ENCODE assay signal across 27 mouse cellular contexts in genomic region chr11:96172511-96173287, GRCm38 (mm10). TPM values are rescaled to one million over a fixed set of nuclear protein-coding genes. Genes with fewer than 3 reads are reported as not detected.
DNase-seq lines count a peak whose midpoint lies in the region; ATAC-seq and TF ChIP-seq lines count a peak whose summit lies in the region.
"Had no signal": no experiment of that assay in that cellular context is flagged by ENCODE, and none has a peak within 500 bp of the region (broad histone marks: within the 10 kb centered on the region; RNA-seq: fewer than 3 reads in every experiment).

No protein-coding gene starts in this region.

- no peaks in the 10 kb centered on the region for H3K36me3 ChIP-seq in kidney, embryonic 15.5 days
- no peaks in the 10 kb centered on the region for H3K36me3 ChIP-seq in stomach, embryonic 15.5 days
- H3K36me3 ChIP-seq in stomach, postnatal 0 days (ENCODE audit: control insufficient read depth, insufficient read depth, low read length), result no peaks in the 10 kb centered on the region
- H3K36me3 ChIP-seq: forebrain, embryonic 12.5 days; heart, embryonic 13.5 days; limb, embryonic 15.5 days had no signal

- H3K4me1 ChIP-seq in kidney, embryonic 15.5 days, result peaks cover 8% of the 10 kb centered on the region
- no peaks in the 10 kb centered on the region for H3K4me1 ChIP-seq in stomach, embryonic 15.5 days
- H3K4me1 ChIP-seq in stomach, postnatal 0 days (replicated peaks; ENCODE audit: control insufficient read depth, insufficient read depth), result no peaks in the 10 kb centered on the region
- H3K4me1 ChIP-seq: forebrain, embryonic 12.5 days; limb, embryonic 15.5 days had no signal

- H3K4me3 ChIP-seq in kidney, embryonic 15.5 days (replicated peaks), result peak overlapping the region; percentile 12; the same call in 1 of the 2 replicates
- H3K4me3 ChIP-seq in stomach, embryonic 15.5 days (replicated peaks), result no peak overlapping the region
- H3K4me3 ChIP-seq in stomach, postnatal 0 days (ENCODE audit: low read depth, low read length), result no peak overlapping the region
- H3K4me3 ChIP-seq: forebrain, embryonic 12.5 days; heart, embryonic 13.5 days; limb, embryonic 15.5 days; myocyte had no signal

- no peak for TF ChIP-seq EP300 in stomach, postnatal 0 days (optimal IDR thresholded peaks at IDR 0.05)

- ATAC-seq in kidney, embryonic 15.5 days (replicated peaks; ENCODE audit: low FRiP score), result no peak
- ATAC-seq in stomach, embryonic 15.5 days (ENCODE audit: insufficient read depth, low FRiP score, low read depth), result no peak
- ATAC-seq in stomach, postnatal 0 days (ENCODE audit: low FRiP score, low TSS enrichment), result no peak

- peak overlapping the region; percentile 19; the same call in 1 of the 2 replicates for H3K4me2 ChIP-seq in kidney, embryonic 15.5 days
- peak overlapping the region; percentile 25; the same call in 1 of the 2 replicates for H3K4me2 ChIP-seq in stomach, embryonic 15.5 days
- H3K4me2 ChIP-seq in stomach, postnatal 0 days (replicated peaks; ENCODE audit: low read depth), result no peak overlapping the region
- H3K4me2 ChIP-seq: forebrain, embryonic 12.5 days; heart, embryonic 13.5 days; limb, embryonic 15.5 days had no signal

- no peak overlapping the region for H3K9ac ChIP-seq in kidney, embryonic 15.5 days
- H3K9ac ChIP-seq in stomach, embryonic 15.5 days, result no peak overlapping the region
- H3K9ac ChIP-seq in stomach, postnatal 0 days (ENCODE audit: low read length), result no peak overlapping the region
- H3K9ac ChIP-seq: forebrain, embryonic 12.5 days; heart, embryonic 13.5 days; limb, embryonic 15.5 days had no signal

- no peak for TF ChIP-seq CTCF in stomach, postnatal 0 days (IDR thresholded peaks at IDR 0.05; ENCODE audit: low read depth)

- no peak for DNase-seq in kidney, adult 11 months
- DNase-seq in stomach, postnatal 0 days (ENCODE audit: low spot score), result no peak
- DNase-seq in induced T-regulatory cell, adult 2 months (ENCODE audit: low read depth), result peak; percentile 54
- DNase-seq in frontal cortex, postnatal 25 days (ENCODE audit: low spot score in 2 of 2), result no peak
- DNase-seq in layer of hippocampus, postnatal 25 days (ENCODE audit: extremely low spot score in 1 of 2, low spot score in 1 of 2), result no peak
- DNase-seq: adrenal gland, adult 2 months; cerebellum, adult 2 months; cerebellum, postnatal 36 days; gastrocnemius, postnatal 10 days; heart, adult 11 months; lung, postnatal 10 days; midbrain, embryonic 14.5 days; retina, postnatal 1 day; thymus, postnatal 25 days had no signal

- H3K27me3 ChIP-seq in kidney, embryonic 15.5 days, result peaks cover 100% of the 10 kb centered on the region
- peaks cover 92% of the 10 kb centered on the region for H3K27me3 ChIP-seq in stomach, embryonic 15.5 days (replicated peaks)
- peaks cover 43% of the 10 kb centered on the region for H3K27me3 ChIP-seq in stomach, postnatal 0 days (ENCODE audit: control insufficient read depth, insufficient read depth, low read length)

- 1% methylated on average over 25 of the region's 25 CpGs for WGBS in kidney, embryonic 15.5 days
- 1% methylated on average over 25 of the region's 25 CpGs for WGBS in stomach, embryonic 15.5 days
- 3% methylated on average over 25 of the region's 25 CpGs for WGBS in stomach, postnatal 0 days

- H3K9me3 ChIP-seq in kidney, embryonic 15.5 days (replicated peaks), result no peaks in the 10 kb centered on the region
- no peaks in the 10 kb centered on the region for H3K9me3 ChIP-seq in stomach, embryonic 15.5 days
- no peaks in the 10 kb centered on the region for H3K9me3 ChIP-seq in stomach, postnatal 0 days (ENCODE audit: control insufficient read depth, low read length)
- H3K9me3 ChIP-seq: forebrain, embryonic 12.5 days; heart, embryonic 13.5 days; limb, embryonic 15.5 days had no signal

- no peak overlapping the region for H3K27ac ChIP-seq in kidney, embryonic 15.5 days
- H3K27ac ChIP-seq in stomach, embryonic 15.5 days, result no peak overlapping the region
- H3K27ac ChIP-seq in stomach, postnatal 0 days (replicated peaks), result no peak overlapping the region
- H3K27ac ChIP-seq: forebrain, embryonic 12.5 days; heart, embryonic 13.5 days; limb, embryonic 15.5 days had no signal

RNA-seq across cellular contexts. Expression of gene Hoxb13, which starts 21.4 kb away (rescaled TPM):
- polyA plus RNA-seq in kidney, embryonic 15.5 days (2015; fragmentation: Nextera tagmentation; extraction: Ambion mirVana), result 0.09 and 1.0 TPM in 2 replicates
- 0.05 TPM in 1 of 2 replicates, not detected in the other for polyA plus RNA-seq in stomach, embryonic 15.5 days (2015; fragmentation: Nextera tagmentation; extraction: Ambion mirVana)
- polyA plus RNA-seq in stomach, postnatal 0 days (2015; fragmentation: Nextera tagmentation; extraction: Ambion mirVana), result not detected in 2 replicates
- not detected for total RNA-seq in layer of hippocampus, postnatal 25 days (2021)
- total RNA-seq: adrenal gland, adult 2 months; gastrocnemius, postnatal 10 days; heart, postnatal 25 days; layer of hippocampus, postnatal 14 days; left cerebral cortex, postnatal 14 days; megakaryocyte, adult 5-6 weeks; neutrophil, adult 5-6 weeks had no signal
- polyA plus RNA-seq: adrenal gland, adult 2 months; cerebellum, adult 2 months; forebrain, embryonic 12.5 days; frontal cortex, adult 2 months; heart, embryonic 13.5 days; limb, embryonic 15.5 days; liver, embryonic 16.5 days; midbrain, embryonic 14.5 days had no signal

RNA-seq across cellular contexts. Expression of gene Ttll6, which starts 39.1 kb away (rescaled TPM):
- 0.05 TPM in 1 of 2 replicates, not detected in the other for polyA plus RNA-seq in kidney, embryonic 15.5 days (2015; fragmentation: Nextera tagmentation; extraction: Ambion mirVana)
- polyA plus RNA-seq in stomach, embryonic 15.5 days (2015; fragmentation: Nextera tagmentation; extraction: Ambion mirVana), result 0.31 and 0.36 TPM in 2 replicates
- polyA plus RNA-seq in stomach, postnatal 0 days (2015; fragmentation: Nextera tagmentation; extraction: Ambion mirVana), result 0.12 and 0.13 TPM in 2 replicates
- under 1 TPM; 0.12 to 0.40 TPM for total RNA-seq in layer of hippocampus, postnatal 25 days (2021)
- total RNA-seq: adrenal gland, adult 2 months; gastrocnemius, postnatal 10 days; heart, postnatal 25 days; megakaryocyte, adult 5-6 weeks; neutrophil, adult 5-6 weeks had no signal
- polyA plus RNA-seq: adrenal gland, adult 2 months; heart, embryonic 13.5 days; limb, embryonic 15.5 days; liver, embryonic 16.5 days; midbrain, embryonic 14.5 days; myocyte had no signal
